Mouse (Mus musculus) common myeloid progenitor, adult 5-6 weeks (primary cell): Measurements from ENCODE around the gene Aebp2. TPM values are rescaled to one million over a fixed set of nuclear protein-coding genes. Genes with fewer than 3 reads are reported as not detected.
"Not testable (repeated sequence)": the region's sequence is repeated elsewhere in the genome, so short reads cannot be mapped to it uniquely, and the experiment has no call there.

Experiments
- ATAC-seq: replicated peaks from 2 replicates; pipeline ENCODE4 v1.8.0; 2016; ENCODE audit warnings: low read depth, mild to moderate bottlenecking, moderate TSS enrichment, inconsistent platforms; ENCODE audit not compliant: poor library complexity, severe bottlenecking
- total RNA-seq: library from RNA; stranded (forward); fragments of 200-1000, 187-1606 nt; gene quantifications from 2 replicates; pipeline ENCODE4 v1.2.3, GENCODE M21; 2017

Aebp2 gene
- total RNA-seq = 69.4 and 79.7 TPM in 2 replicates

GRCm38 (mm10) chr6:140622391-140623225, at the start of gene Aebp2:
Gene Aebp2, plus strand, starts transcription at chr6:140622663.
- ATAC-seq = 0 out of 2 replicates have a peak, but pooled peaks have one; percentile 0

GRCm38 (mm10) chr6:140574943-140575342, 47.5 kb upstream of the Aebp2 start:
- no peak for ATAC-seq

- peak; percentile 80 for ATAC-seq
Observed at GRCm38 (mm10) chr6:140576133-140576532, 46.3 kb upstream of the Aebp2 start.

DNA sequence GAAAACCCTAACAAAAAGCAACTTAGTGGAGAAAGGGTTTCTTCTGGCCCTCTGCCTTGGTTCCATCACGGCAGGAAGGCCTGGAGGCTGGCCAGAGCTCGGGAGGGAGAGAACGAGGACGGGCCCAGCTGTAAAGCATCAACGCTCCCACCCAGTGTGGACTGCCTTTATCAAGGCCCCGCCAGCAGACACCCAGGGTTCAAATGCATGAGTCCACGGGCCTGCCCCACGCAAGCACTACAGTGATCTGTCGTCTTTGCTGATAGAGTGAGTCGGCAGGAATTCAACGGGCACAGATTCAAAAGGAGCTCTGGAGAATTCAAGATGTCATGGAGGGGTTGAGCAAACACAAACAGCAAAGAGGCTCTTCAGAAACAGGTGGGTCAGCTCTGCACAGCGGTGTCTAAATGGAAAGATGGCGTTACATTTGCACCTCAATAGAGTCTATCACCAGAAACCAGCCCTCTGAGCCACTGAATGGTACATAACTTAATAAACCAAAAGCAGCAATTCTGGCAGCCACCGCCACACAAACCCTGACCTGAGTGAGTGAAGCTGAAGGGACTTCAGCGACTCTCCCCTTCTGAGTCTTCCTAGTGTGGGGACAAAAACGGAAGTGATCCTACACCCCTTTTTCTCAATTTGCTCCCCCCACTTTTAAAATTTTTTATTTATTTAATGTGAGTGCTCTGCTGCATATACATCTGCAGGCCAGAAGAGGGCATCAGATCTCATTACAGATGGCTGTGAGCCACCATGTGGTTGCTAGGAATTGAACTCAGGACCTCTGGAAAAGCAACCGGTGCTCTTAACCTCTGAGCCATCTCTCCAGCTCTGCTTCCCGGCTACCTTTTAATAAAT, 45.3 kb upstream of the Aebp2 start:
- ATAC-seq = no peak

DNA sequence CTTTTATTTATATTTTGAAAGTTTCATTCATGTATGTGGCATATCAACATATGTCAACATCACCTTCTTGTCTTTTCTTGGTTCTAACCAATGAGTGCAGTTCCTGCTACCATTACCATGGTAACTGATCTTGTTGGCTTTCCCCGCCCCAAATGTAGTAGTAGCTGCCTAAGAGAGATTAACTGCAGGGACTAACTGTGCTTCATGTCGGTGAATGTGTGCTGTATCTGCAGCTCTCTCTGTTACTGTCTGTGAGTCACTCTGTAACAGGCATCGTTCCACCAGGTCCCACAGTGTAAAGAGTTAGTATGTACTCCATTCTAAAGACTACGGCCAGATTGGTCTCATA, 44.7 kb upstream of the Aebp2 start:
- no peak for ATAC-seq

GRCm38 (mm10) chr6:140578985-140579384, 43.5 kb upstream of the Aebp2 start:
- not testable (repeated sequence) for ATAC-seq

- ATAC-seq = 0 out of 2 replicates have a peak, but pooled peaks have one; percentile 39
Observed at GRCm38 (mm10) chr6:140580170-140580569, 42.3 kb upstream of the Aebp2 start.

DNA sequence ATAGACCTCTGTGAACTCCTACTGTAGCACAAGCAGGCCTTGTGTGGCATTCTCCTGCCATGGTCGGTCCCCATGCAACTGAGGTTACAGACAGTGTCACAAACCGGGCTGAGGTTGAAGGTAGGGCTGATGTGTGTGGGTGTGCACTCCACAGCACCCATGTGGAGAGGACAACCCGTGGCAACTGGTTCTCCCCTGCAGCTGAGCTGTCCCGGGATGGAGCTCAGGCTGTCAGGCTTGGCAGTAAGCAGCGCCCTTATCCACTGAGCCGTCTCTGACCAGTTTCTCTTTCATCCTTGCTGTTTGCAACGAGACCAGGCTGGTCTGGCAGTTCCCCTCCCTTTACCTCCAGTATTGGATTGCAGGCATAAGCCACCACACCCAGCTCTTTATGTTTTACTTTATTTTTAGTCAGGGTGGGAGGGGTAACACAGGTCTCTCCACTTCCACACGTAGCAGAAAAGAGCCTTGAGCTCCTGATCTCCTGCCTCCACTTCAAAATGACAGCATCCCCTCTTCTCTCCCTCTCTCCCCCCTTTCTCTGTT, 35.7 kb upstream of the Aebp2 start:
- ATAC-seq = no peak

DNA sequence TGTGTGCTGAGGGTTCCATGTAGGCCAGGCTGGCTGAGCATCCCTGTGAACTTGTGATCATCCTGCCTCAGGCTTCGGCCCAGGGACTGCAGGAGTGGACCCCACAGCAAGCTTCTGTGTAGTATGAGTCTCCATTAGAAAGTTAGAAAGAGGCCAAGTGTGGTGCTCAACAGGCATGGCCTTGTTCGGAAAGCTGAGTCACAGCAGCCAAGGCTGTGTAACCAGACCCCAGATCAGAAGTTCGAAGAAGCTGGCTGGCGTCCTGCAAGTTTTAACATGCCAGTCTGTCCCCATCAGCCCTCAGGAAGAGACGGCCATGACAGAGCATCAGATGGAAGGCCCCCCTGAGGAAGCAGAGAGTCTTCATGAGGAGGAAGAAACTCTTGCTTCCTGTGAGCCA, 31.1 kb upstream of the Aebp2 start:
- ATAC-seq = no peak

GRCm38 (mm10) chr6:140592713-140593112, 29.8 kb upstream of the Aebp2 start:
- no peak for ATAC-seq

DNA sequence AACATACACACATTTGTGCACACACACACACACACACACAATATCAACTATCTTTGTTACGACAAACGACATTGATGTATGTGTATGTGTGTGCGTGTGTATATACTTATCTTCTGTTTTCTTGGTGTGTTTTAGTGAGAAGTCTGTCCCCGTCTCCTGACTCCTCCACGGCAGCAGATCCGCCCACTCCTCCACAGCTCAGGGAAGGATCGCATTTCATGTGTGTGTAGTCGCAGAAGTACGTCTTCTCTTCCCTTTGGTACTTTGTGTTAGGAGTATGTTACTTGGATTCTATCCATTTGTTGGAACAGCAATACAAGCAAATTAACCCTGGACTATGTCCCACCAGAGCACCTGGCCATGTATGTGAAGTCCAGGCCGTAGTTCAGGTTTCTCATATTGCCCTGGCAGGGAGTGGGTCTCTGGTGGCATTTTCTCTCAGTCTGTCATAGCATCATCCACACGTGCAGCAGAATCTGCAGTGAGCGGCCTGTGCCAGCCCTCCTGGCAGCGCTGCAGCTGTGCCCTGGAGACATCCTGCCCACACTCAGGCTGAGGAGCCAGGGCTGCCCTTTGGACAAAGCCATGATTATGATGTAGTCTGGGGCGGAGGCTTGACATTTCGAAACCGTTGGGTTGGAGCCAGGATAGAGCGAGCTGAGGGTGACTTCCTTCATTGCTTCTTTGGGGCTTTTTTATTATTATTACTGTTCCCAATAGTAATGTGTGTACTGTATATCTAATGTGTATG, 28.9 kb upstream of the Aebp2 start:
- peak; percentile 67; the same call in 1 of the 2 replicates for ATAC-seq

DNA sequence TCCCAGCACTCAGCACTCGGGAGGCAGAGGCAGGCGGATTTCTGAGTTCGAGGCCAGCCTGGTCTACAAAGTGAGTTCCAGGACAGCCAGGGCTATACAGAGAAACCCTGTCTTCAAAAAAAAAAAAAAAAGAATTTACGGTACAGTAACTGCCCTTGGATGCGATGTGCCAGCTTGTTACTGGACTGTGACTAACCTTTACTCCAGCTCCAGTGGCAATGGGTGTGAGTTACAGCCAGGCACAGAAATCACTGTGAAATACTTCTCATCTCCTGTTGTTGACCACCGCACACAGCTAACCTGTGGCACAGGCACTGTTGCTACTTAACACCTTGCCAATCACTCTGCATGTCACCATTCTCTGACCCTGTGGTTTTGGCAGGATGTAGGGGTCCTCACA, 26.9 kb upstream of the Aebp2 start:
- not testable (repeated sequence) for ATAC-seq

DNA sequence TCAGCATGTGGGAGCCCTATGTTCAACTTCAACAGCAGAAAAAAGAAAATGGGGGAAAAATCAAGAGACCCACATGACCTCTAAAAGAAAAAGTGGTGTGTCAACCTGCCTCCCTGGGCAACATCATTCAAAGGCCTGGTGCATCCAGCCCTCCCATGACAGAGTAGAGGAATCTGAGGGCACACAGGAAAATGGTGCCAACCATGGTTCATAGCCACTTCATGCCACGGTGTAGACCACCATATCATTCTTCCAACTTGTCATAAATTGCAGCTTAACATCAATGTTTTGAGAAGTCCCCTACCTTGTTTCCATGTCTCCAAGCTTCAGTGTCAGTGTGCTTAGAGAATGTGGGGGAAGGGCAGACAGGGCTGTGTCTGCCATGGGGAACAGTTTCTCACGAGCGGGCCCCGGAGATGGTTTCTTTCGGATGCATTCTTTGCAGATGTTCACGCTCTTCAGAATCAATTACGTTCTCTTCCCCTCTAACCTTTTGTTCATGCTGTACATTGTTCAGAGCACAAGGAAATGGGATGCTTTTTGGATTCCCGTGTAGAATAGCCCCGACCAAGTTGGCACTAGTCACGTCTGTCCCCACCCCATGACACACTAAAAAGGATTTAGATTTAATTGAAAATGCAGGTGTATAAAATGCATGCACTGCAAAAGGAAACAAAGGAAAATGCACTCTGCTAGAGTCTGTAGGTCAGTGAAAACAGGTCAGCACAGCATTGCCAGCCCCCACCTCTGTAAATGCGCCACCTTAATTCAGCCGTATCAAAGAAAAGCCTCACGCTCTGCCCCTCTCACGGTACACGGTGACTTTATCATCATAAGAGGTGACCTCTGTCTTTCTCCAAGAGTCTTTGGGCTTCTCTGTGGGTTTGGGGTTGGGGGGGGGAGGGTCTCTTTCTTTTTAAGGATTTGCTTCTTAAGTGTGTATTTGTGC, 24.8 kb upstream of the Aebp2 start:
- ATAC-seq = no peak

- peak; percentile 40; the same call in 1 of the 2 replicates for ATAC-seq
Observed at GRCm38 (mm10) chr6:140598516-140598915, 23.9 kb upstream of the Aebp2 start.

- ATAC-seq = no peak
Observed at GRCm38 (mm10) chr6:140599337-140599736, 23.1 kb upstream of the Aebp2 start.

GRCm38 (mm10) chr6:140600671-140601070, 21.8 kb upstream of the Aebp2 start:
- not testable (repeated sequence) for ATAC-seq

GRCm38 (mm10) chr6:140601175-140601574, 21.3 kb upstream of the Aebp2 start:
- no peak for ATAC-seq

DNA sequence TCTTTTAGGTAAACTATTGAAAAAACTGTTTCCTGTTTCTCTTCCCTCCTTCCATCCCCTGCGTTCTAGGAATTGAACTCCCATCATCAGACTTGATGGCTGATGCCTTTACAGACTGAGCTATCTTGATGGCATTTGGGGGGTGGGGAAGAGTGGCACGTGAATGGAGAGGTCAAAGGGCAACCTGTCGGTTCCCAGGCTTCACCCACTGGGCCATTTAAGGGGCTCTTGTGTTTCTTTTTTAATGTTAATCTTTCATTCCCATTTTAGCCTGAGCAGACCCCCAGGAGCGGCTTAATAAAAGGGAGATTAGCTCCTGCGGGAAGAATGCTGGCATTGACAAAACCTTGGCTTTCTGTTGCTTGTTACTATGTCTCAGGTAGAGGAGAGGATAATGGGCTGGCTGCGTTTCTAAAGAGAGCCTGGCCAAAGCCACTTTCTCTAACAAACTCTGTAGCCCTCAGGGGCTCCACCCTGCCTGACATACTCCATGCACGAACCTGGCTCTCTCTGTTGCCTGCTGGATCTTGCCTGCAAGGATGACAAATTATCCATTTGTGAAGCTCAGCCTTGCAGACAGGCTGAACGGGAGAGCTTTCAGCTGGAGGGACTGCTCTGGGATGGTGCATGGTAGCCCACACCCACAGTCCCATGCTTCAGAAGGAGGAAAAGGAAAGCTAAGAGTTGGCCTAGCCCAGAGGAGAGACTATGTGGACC, 19.1 kb upstream of the Aebp2 start:
- no peak for ATAC-seq
